Mouse (Mus musculus) midbrain, embryonic 14.5 days (tissue): Measurements from ENCODE around the gene Dlgap1. TPM values are rescaled to one million over a fixed set of nuclear protein-coding genes. Genes with fewer than 3 reads are reported as not detected.

Experiments used
- ATAC-seq: fragments of 200-750 bp; cut with Nextera tagmentation; 2 replicates; pipeline ENCODE4 v1.8.0; 2017; ENCODE audit warnings: moderate number of reproducible peaks, moderate library complexity; ENCODE audit not compliant: low FRiP score, low TSS enrichment
- DNase-seq: peaks from one replicate; pipeline ENCODE4 v3.0.0-alpha.2; 2015
- H3K27ac ChIP-seq: fragments of 300-500 bp; sonication (generic); replicated peaks from 2 replicates; pipeline ENCODE4 v1.5.1; 2014; ENCODE audit warnings: mild to moderate bottlenecking, low read depth, low read length, moderate library complexity
- H3K27me3 ChIP-seq: fragments of 300-500 bp; sonication (generic); 2 replicates; pipeline ENCODE4 v1.6.1; 2014; ENCODE audit warnings: low read length, control low read depth, mixed read lengths; ENCODE audit not compliant: control insufficient read depth, insufficient read depth
- H3K36me3 ChIP-seq: fragments of 300-500 bp; sonication (generic); 2 replicates; pipeline ENCODE4 v1.6.1; 2014; ENCODE audit warnings: low read length, control low read depth; ENCODE audit not compliant: control insufficient read depth, insufficient read depth
- H3K4me1 ChIP-seq: fragments of 300-500 bp; sonication (generic); 2 replicates; pipeline ENCODE4 v1.6.1; 2014; ENCODE audit warnings: mild to moderate bottlenecking, antibody characterized with exemption, low read length, control low read depth; ENCODE audit not compliant: control insufficient read depth, insufficient read depth
- H3K4me2 ChIP-seq: fragments of 300-500 bp; sonication (generic); 2 replicates; pipeline ENCODE4 v1.6.1; 2014; ENCODE audit warnings: mild to moderate bottlenecking, low read length, moderate library complexity
- H3K4me3 ChIP-seq: fragments of 300-500 bp; sonication (generic); replicated peaks from 2 replicates; pipeline ENCODE4 v1.5.1; 2014; ENCODE audit warnings: low read depth, low read length
- H3K9ac ChIP-seq: fragments of 300-500 bp; sonication (generic); replicated peaks from 2 replicates; pipeline ENCODE4 v1.6.1; 2014; ENCODE audit warnings: mild to moderate bottlenecking, low read length, moderate library complexity
- H3K9me3 ChIP-seq: fragments of 300-500 bp; sonication (generic); 2 replicates; pipeline ENCODE4 v1.6.1; 2016; ENCODE audit warnings: low read length, control low read depth, mixed read lengths; ENCODE audit not compliant: control insufficient read depth
- WGBS: fragments of 180-500 bp; shearing (Covaris S2); extraction: QIAGEN DNeasy Blood & Tissue Kit; methylation state at CpG from one replicate; pipeline ENCODE4 v1.1.7; 2014; 5-methylcytosine and 5-hydroxymethylcytosine counted together
- polyA plus RNA-seq: library from polyadenylated mRNA; unstranded; fragments of >200 nt; fragmentation: Nextera tagmentation; extraction: Ambion mirVana; gene quantifications from 2 replicates; pipeline ENCODE4 v1.2.1, GENCODE M21; 2014

Gene Dlgap1
- polyA plus RNA-seq, 1 experiment from 2014 or later, result 15.7 TPM

GRCm38 (mm10) chr17:70755039-70755668 is 786.3 kb downstream of the Dlgap1 start:
- Histone ChIP-seq H3K9me3 (no peaks in the 10 kb centered on the region), H3K36me3 (no peaks in the 10 kb centered on the region), H3K4me3 (peak overlapping the region; percentile 19), H3K4me1 (peaks cover 9% of the 10 kb centered on the region; the same call in 1 of the 2 replicates), H3K9ac (no peak overlapping the region; the same call in 1 of the 2 replicates), H3K4me2 (peak overlapping the region; percentile 56), H3K27ac (peak overlapping the region; percentile 61), H3K27me3 (peaks cover 23% of the 10 kb centered on the region)
- ATAC-seq (peak; percentile 53; the same call in 1 of the 2 replicates), DNase-seq (peak; percentile 89)
- under 1% methylated on average over 22 of the region's 22 CpGs for WGBS

DNA sequence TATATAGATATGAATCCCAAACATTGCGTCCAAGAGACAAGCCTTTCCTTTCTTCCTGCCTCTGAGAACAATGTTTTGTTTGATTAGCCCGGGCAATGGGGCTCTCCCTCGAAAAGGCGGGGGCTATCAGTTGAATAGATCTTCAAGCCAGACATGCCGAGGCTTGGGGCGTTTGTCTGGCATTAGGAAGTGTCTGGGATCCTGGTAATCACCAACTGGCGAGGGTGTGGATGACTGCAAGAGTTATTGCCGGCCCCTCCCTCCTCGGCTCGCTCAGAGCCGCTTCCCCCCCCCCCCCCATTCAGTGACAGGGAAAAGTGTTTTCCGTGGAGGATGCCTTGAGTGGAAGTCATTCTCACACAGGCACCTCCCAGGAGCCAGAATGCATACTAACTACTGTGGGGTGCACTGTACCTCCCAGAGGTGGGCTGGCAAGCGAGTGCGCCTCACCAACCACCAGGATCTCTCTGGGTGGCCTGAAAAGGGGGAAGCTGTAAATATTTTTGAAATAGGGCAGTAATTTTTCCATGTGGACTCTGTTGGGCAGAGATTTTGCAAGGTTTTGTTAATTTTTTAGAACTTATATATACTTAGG is 786.9 kb downstream of the Dlgap1 start:
- Histone ChIP-seq H3K9ac (no peak overlapping the region), H3K4me2 (peak overlapping the region; percentile 56), H3K27me3 (peaks cover 17% of the 10 kb centered on the region), H3K27ac (peak overlapping the region; percentile 61; the same call in 1 of the 2 replicates), H3K4me3 (peak overlapping the region; percentile 19; the same call in 1 of the 2 replicates), H3K9me3 (no peaks in the 10 kb centered on the region), H3K36me3 (no peaks in the 10 kb centered on the region), H3K4me1 (peaks cover 6% of the 10 kb centered on the region; the same call in 1 of the 2 replicates)
- WGBS, result 8% methylated on average over 13 of the region's 14 CpGs
- ATAC-seq, result 0 out of 2 replicates have a peak, but pooled peaks have one; percentile 26
- peak; percentile 51 for DNase-seq

DNA sequence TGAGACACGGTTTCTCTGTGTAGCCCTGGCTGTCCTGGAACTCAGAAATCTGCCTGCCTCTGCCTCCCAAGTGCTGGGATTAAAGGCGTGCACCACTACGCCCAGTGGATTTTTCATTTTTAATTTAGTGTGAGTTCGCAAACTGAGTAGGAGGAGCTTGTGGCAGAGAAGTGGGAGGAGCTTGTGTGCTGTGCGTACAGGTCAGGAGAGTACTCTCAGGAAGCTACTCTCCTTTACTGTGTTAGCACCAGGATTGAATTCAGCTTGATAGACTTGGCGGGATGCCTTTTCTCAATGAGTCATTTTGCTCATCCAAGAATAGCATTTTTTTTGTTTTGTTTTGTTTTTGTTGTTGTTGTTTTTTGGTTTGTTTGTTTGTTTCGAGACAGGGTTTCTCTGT is 793.1 kb downstream of the Dlgap1 start:
- DNase-seq, result no peak
- no peak overlapping the region for H3K4me2 ChIP-seq
- no peaks in the 10 kb centered on the region for H3K27me3 ChIP-seq
- no peak overlapping the region for H3K4me3 ChIP-seq
- no peaks in the 10 kb centered on the region for H3K9me3 ChIP-seq
- no peaks in the 10 kb centered on the region for H3K4me1 ChIP-seq
- ATAC-seq, result no peak
- H3K9ac ChIP-seq, result no peak overlapping the region
- 93% methylated on average over 7 of the region's 7 CpGs for WGBS
- H3K27ac ChIP-seq, result no peak overlapping the region
- H3K36me3 ChIP-seq, result no peaks in the 10 kb centered on the region

- no peaks in the 10 kb centered on the region for H3K36me3 ChIP-seq
- H3K4me2 ChIP-seq, result no peak overlapping the region
- H3K9ac ChIP-seq, result no peak overlapping the region
- ATAC-seq (no peak), DNase-seq (no peak)
- 88% methylated on average over 10 of the region's 10 CpGs for WGBS
- no peak overlapping the region for H3K27ac ChIP-seq
- H3K4me3 ChIP-seq, result no peak overlapping the region
- H3K4me1 ChIP-seq, result no peaks in the 10 kb centered on the region
- no peaks in the 10 kb centered on the region for H3K27me3 ChIP-seq
- H3K9me3 ChIP-seq, result no peaks in the 10 kb centered on the region
Observed at GRCm38 (mm10) chr17:70762634-70763033, 793.8 kb downstream of the Dlgap1 start.

- no peak overlapping the region for H3K4me2 ChIP-seq
- ATAC-seq, result no peak
Observed at GRCm38 (mm10) chr17:70765337-70765736, 796.5 kb downstream of the Dlgap1 start.

DNA sequence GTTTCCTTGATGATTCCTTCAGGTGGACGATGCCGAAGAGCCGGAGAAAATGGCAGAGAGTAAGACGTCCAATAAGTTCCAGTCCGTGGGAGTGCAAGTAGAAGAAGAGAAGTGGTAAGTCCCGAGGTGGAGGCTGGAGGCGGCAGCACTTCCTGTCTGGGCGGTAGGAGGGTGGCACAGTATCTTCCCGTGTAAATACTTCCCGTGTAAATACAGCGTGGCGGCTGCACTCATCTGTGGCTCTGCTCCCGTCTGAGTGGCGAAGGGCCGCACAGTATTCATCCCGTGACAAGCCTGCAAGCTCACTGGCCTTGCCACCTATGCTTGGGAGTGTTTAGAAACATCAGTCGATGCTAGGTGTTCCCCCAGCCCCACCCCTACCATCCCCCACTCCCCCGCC is 797.1 kb downstream of the Dlgap1 start:
- no peak overlapping the region for H3K4me2 ChIP-seq

More at GRCm38 (mm10) chr17:70765337-70765736, 796.5 kb downstream of the Dlgap1 start:
- H3K4me3 ChIP-seq, result no peak overlapping the region
- H3K27me3 ChIP-seq, result no peaks in the 10 kb centered on the region
- no peak overlapping the region for H3K27ac ChIP-seq
- no peaks in the 10 kb centered on the region for H3K4me1 ChIP-seq
- DNase-seq, result no peak
- no peaks in the 10 kb centered on the region for H3K9me3 ChIP-seq
- no peak overlapping the region for H3K9ac ChIP-seq
- 95% methylated on average over 9 of the region's 9 CpGs for WGBS
- H3K36me3 ChIP-seq, result no peaks in the 10 kb centered on the region

GRCm38 (mm10) chr17:70772120-70772899 is 803.4 kb downstream of the Dlgap1 start:
- Histone ChIP-seq H3K36me3 (no peaks in the 10 kb centered on the region), H3K4me2 (no peak overlapping the region), H3K4me3 (no peak overlapping the region), H3K4me1 (no peaks in the 10 kb centered on the region), H3K9ac (no peak overlapping the region), H3K27me3 (no peaks in the 10 kb centered on the region), H3K27ac (no peak overlapping the region), H3K9me3 (no peaks in the 10 kb centered on the region)
- WGBS, result 7% methylated on average over 10 of the region's 10 CpGs
- no peak for ATAC-seq
- DNase-seq, result no peak

More for the DNA sequence above, 797.1 kb downstream of the Dlgap1 start:
- DNase-seq, result no peak
- no peak overlapping the region for H3K9ac ChIP-seq
- 93% methylated on average over 18 of the region's 18 CpGs for WGBS
- H3K27me3 ChIP-seq, result no peaks in the 10 kb centered on the region
- H3K36me3 ChIP-seq, result no peaks in the 10 kb centered on the region
- no peaks in the 10 kb centered on the region for H3K9me3 ChIP-seq
- H3K4me3 ChIP-seq, result no peak overlapping the region
- no peak for ATAC-seq
- H3K4me1 ChIP-seq, result no peaks in the 10 kb centered on the region
- no peak overlapping the region for H3K27ac ChIP-seq

DNA sequence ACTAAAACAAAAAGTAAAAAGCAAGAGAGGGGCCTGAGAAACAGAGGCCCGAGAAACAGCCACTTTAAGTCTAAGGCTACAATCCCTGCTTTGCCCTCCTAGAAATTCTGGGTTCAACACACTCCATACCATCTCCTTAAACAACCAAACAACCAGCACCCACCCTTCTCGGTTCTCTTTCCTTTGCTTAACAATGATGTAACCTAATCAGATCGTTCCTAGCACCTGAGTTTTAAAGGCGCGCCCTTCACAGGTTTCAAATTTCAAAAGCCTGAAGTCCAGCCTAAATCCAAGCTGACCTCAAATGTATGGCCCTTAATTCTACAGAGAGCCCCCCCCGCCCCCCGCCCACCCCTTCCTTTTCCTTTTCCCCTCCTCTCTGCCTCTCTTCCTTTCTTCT is 810.9 kb downstream of the Dlgap1 start:
- 32% methylated on average over 7 of the region's 7 CpGs for WGBS
- H3K36me3 ChIP-seq, result no peaks in the 10 kb centered on the region
- ATAC-seq, result no peak
- H3K9me3 ChIP-seq, result no peaks in the 10 kb centered on the region
- H3K4me1 ChIP-seq, result no peaks in the 10 kb centered on the region
- no peaks in the 10 kb centered on the region for H3K27me3 ChIP-seq
- H3K4me3 ChIP-seq, result no peak overlapping the region
- no peak for DNase-seq
- H3K9ac ChIP-seq, result no peak overlapping the region
- H3K27ac ChIP-seq, result no peak overlapping the region
- H3K4me2 ChIP-seq, result no peak overlapping the region
